Mouse (Mus musculus): ENCODE results near the gene Dpp6.

Gene Dpp6

DNA sequence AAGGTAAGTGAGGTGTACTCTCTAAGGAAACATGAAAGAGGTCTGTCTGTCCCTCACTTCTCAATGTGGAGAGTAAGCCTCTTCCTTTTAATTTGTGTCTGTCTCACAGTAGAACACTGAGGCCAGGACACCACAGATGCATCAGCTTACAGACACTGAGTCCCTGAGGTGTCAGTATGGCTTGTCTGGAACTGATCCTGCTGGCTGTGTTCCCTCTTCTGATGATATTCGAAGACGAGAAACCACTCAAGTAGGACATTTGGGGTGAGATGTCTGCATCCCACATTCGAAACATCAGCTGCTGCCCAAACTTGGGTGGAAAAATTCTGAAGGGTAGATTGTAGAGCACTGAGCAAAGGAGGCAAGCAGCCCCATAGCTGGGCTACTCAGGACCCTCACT is 101.8 kb downstream of the Dpp6 start:
- no peak for TF ChIP-seq GATA4 (IDR thresholded peaks at IDR 0.05; ENCODE audit: insufficient replicate concordance, low read length)

DNA sequence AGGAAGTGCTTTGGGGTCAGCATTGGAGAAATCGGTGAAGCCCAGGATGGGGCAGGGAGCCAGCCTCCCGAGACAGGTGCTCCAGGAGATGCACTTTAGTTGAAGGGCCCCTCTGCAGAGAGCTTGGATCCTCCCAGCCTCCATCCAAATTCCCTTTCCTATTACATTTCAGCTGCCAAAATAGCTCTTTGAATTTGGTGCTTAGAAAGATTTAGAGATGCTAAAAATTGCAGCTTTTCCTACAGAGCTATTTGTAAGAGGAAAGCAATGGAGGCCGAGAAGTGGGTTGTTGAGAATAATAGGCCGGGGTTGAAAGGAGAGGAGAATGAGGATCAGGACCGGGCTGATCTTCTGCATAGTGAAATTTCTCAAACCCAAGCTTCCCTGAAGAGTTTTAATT is 107.5 kb downstream of the Dpp6 start:
- no peak for TF ChIP-seq GATA4 (IDR thresholded peaks at IDR 0.05; ENCODE audit: insufficient replicate concordance, low read length)

GRCm38 (mm10) chr5:26932413-26933122 is 115.6 kb downstream of the Dpp6 start:
- TF ChIP-seq GATA4 (IDR thresholded peaks at IDR 0.05; ENCODE audit: insufficient replicate concordance, low read length) = no peak

DNA sequence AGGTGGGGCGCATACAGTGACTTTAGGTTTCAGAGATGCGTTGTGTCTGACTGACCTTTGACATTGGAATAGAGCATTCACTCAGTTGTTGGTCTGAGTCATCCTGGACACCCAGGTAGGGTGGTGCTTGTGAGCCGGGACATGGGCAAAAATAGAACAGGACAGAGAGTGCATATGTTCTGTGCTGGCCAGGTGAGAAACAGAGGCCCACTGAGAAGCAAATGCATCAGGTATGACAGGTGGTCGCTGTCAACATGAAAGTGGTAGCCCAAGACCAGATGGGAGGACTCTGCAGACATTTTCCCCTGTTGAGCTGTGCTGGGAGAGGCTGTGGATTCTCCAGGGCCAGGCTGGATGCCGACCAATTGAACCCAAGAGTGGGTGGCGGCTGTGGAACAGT is 117.9 kb downstream of the Dpp6 start:
- no peak for TF ChIP-seq GATA4 (IDR thresholded peaks at IDR 0.05; ENCODE audit: insufficient replicate concordance, low read length)

DNA sequence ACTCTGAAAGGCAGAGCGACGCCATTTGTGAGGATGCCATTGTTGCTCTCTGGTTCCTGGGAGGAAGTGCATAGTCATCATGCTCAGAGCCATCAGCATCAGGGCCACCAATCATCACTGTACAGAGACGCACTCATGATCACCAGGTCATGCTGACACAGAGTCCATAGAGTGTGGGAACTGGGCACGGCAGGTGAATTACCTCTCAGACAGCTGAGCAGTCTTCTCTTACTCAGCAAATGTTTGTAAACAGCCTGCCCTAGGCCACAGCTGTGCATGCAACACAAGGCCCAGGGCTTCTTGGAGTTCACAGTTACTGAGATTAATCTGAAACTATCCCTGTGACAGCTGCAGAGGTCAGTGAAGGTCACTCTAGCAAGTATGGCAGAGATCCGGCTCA is 124.5 kb downstream of the Dpp6 start:
- TF ChIP-seq GATA4 (IDR thresholded peaks at IDR 0.05; ENCODE audit: insufficient replicate concordance, low read length) = no peak

DNA sequence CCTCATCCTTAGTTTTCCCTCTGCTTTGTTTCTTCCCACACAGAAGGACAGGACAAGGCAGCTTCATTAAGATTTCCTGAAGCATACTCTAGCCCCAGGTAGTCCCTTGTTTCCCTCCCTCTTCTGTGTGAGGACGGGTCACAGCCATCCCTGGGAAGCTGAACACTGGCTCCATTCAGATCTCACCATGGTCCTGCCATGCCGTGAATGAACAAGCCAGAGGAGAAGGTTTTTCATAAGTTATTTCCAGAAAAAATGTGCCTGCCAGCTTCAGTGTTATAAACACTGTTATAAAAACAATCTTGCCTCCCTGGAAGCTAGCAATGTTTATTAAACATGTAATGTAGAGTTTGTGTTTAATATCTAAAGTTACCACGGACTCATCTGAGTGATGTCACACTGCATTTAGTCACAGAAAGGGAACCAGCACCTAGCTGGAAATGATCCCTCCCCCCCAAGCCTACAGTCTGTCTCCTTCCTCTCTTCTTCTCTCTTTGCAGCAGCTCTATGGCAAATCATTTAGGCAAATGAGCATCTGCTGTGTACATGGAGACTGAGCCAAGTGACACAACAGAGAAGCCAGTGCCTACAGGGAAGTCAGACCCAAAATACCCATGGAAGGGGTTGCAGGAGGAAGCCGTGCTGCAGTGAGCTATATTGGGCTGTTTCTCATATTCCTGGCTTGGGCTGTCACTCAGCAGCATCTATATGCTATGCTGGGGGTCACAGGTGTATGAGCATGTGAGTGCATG is 128.3 kb downstream of the Dpp6 start:
- TF ChIP-seq GATA4 (IDR thresholded peaks at IDR 0.05; ENCODE audit: insufficient replicate concordance, low read length) = no peak

DNA sequence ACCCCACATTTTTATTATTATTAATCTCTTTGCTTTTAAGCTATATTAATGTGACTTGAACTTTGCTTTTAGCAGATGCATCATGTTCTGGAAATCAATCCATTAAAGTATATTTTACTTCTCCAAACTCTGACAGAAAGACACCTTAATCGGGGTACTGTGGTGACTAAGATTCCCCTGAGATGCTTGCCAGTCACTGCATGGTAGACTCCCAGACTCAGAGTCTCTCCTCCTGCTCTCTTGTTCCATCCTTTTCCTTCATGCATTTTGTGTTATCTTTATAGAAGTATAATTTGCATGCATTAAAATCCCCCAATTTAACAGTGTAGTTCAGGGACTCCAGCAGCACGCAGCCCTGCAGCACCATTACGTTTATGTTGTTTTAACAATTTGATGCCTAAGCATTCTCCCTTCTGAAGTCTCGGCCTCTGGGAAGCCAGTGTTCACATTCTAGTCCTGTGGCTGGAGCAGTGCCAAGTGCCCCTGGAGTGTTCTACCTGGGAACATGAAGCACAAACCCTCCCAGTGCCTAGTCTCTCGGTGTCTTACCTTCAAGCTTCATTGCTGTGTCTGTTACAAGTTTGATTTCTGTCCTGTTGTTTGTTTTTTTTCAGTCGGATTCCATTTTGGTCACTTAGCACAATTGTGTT is 153.1 kb downstream of the Dpp6 start:
- TF ChIP-seq GATA4 (IDR thresholded peaks at IDR 0.05; ENCODE audit: insufficient replicate concordance, low read length) = no peak

DNA sequence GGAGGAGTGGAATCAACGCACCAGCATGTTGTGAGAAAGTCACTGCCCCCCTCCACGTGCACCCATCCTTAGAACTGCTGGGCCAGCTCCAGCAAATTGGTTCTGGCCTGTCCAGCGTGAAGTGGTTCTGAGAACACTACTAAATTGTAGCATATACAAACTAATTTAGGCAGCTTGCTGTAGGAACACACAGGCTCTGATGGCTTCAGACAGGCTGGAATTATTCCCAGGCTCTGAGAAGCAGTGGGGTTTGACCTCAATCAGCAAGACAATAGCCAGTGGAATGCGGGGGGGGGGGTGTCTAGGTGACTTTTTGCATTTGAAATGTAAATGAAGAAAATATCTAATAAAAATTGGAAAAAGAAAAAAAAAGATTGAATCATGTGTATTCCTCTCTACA is 156.2 kb downstream of the Dpp6 start:
- no peak for TF ChIP-seq GATA4 (IDR thresholded peaks at IDR 0.05; ENCODE audit: insufficient replicate concordance, low read length)

- no peak for TF ChIP-seq GATA4 (IDR thresholded peaks at IDR 0.05; ENCODE audit: insufficient replicate concordance, low read length)
These were observed 162.3 kb downstream of the Dpp6 start for GRCm38 (mm10) chr5:26979348-26979747.

DNA sequence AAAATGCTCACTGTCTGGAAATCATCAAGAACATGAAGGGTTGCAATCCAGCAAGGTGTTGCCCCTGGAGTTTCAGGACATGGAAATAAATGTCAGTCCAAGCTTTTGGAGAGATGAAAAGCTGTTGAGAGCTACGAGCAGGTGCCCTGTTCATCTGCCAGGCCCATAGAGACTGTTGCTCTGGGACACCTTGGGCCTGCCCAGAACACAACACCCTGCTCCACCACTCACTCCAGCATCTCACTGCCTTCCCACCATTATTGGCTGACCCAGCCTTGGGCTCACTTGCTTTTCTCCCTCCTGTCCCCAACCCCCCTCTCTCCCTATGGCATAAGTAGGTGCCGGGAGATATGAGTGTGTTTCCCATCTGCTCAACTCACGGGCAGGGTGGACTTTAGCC is 162.8 kb downstream of the Dpp6 start:
- no peak for TF ChIP-seq GATA4 (IDR thresholded peaks at IDR 0.05; ENCODE audit: insufficient replicate concordance, low read length)

GRCm38 (mm10) chr5:26985114-26985513 is 168.1 kb downstream of the Dpp6 start:
- TF ChIP-seq GATA4 (IDR thresholded peaks at IDR 0.05; ENCODE audit: insufficient replicate concordance, low read length) = no peak

- TF ChIP-seq GATA4 (IDR thresholded peaks at IDR 0.05; ENCODE audit: insufficient replicate concordance, low read length) = no peak
These were observed 174.6 kb downstream of the Dpp6 start for GRCm38 (mm10) chr5:26991587-26991986.

DNA sequence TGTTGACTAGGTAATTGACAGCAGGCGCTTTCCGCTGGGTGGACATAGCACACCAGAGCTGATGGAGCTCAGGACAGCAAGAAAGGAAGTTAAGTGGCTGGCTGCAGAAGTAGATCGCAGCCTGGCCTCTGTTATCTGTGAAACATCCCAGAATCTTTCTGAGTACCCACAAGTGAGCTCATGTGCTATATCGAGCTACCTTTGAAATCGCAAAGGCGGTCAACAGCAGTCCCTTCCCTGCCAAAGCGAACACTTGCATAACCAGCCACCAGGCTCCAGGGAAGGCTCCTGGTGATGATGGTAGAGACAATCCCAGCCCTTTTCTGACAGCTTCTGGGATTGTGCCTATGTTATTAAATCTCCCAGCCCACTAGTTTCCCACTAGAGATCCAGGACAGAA is 186.5 kb downstream of the Dpp6 start:
- TF ChIP-seq GATA4 (IDR thresholded peaks at IDR 0.05; ENCODE audit: insufficient replicate concordance, low read length) = no peak

DNA sequence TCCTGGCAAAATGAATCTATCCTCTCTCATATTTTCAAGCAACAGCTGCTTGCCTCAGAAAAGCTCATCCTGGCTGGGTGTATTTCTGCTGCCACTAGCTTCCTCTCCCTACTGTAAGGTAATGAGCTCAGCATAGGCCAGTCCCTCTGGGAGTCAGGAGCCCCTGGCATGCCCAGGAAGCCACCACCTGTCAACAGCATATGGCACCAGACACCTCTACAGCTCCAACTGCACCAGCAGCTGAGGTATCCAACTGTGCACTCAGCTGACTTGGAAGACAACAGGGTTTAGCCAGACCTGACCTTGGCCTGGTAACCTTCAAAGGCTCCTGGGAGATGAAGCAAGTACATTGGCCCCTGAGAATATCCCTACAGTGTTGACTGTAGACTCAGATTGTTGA is 192.2 kb downstream of the Dpp6 start:
- TF ChIP-seq GATA4 (IDR thresholded peaks at IDR 0.05; ENCODE audit: insufficient replicate concordance, low read length) = no peak

GRCm38 (mm10) chr5:27010582-27010981 is 193.6 kb downstream of the Dpp6 start:
- TF ChIP-seq GATA4 (IDR thresholded peaks at IDR 0.05; ENCODE audit: insufficient replicate concordance, low read length) = no peak

DNA sequence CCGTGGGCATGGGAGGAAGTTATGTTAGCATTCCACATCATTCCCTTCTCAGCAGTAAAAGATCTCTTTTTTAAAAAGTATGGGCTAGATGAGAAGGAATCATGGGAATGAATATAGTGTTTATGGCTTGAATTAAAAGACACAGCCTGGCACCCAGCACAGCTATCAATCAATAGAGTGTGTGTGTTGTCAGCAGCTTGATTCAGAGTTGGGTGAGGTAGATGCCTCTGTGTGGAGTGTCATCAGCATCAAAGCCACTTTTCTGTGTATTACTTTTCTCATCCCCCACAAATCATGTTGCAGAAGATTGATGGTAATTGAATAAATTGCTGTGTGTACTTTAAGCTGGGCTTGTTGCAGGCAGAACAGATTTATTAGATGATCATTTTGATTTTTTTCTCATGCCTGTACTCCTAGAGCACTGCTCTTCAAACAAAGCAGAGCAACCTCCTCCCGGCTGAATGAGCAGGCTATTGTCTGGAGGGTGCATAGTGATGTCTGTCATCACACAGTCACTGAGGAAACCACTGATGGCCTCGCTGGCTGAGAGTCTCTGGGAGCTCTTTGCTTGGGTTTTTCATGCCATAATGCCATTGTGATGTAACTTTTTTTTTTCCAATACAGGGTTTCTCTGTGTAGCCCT is 201.4 kb downstream of the Dpp6 start:
- TF ChIP-seq GATA4 (IDR thresholded peaks at IDR 0.05; ENCODE audit: insufficient replicate concordance, low read length) = no peak

All from liver, adult (tissue).